Mouse (Mus musculus) CH12.LX (cell line): ENCODE data around the gene Pkd2l1. TPM values are rescaled to one million over a fixed set of nuclear protein-coding genes. Genes with fewer than 3 reads are reported as not detected.
A peak's percentile ranks its signal among the peaks of the same experiment; 100 is the strongest.

Experiments used
- DNase-seq: peaks from one replicate; pipeline ENCODE4 v3.0.0-alpha.2; 2013; ENCODE audit errors: extremely low read depth
- H3K27ac ChIP-seq: 2 replicates; pipeline ENCODE4 v1.5.1; 2012; ENCODE audit warnings: low read depth, mild to moderate bottlenecking, control low read depth, moderate library complexity; ENCODE audit not compliant: insufficient read depth
- H3K27me3 ChIP-seq: replicated peaks from 2 replicates; pipeline ENCODE3; 2012; ENCODE audit warnings: inconsistent platforms
- H3K36me3 ChIP-seq, 2 experiments: replicated peaks in 1 of 2; 2 replicates each; pipeline versions ENCODE3 to v1.6.1; 2012; ENCODE audit warnings: inconsistent platforms in 1 of 2, low read length in 1 of 2, mild to moderate bottlenecking in 1 of 2, mixed read lengths in 1 of 2, moderate library complexity in 1 of 2; ENCODE audit not compliant: control insufficient read depth in 1 of 2, insufficient read depth in 1 of 2
- H3K4me1 ChIP-seq, 2 experiments: 2 replicates each; pipeline ENCODE4 v1.6.1; 2012; ENCODE audit warnings: inconsistent platforms in 1 of 2, moderate library complexity in 1 of 2; ENCODE audit not compliant: insufficient read depth in 2 of 2, control insufficient read depth in 1 of 2
- H3K4me2 ChIP-seq: 2 replicates; pipeline ENCODE4 v1.6.1; 2012; ENCODE audit warnings: low read depth, mild to moderate bottlenecking, control low read depth; ENCODE audit not compliant: poor library complexity, insufficient read depth, severe bottlenecking
- H3K4me3 ChIP-seq, 3 experiments: fragments of 150-350 bp in 1 of 3; sonication (generic) in 1 of 3; replicated peaks in 1 of 3; 2 replicates each; pipeline versions ENCODE3 to v1.5.1; 2011 to 2012; ENCODE audit warnings: low read depth in 2 of 3, low read length in 2 of 3, mild to moderate bottlenecking in 2 of 3, moderate library complexity in 2 of 3, control low read depth in 1 of 3, improper control_type of control experiment in 1 of 3, inconsistent platforms in 1 of 3, mixed read lengths in 1 of 3; ENCODE audit not compliant: poor library complexity in 1 of 3
- H3K79me2 ChIP-seq: replicated peaks from 2 replicates; pipeline ENCODE4 v1.6.1; 2012; ENCODE audit warnings: mild to moderate bottlenecking, moderate library complexity; ENCODE audit not compliant: control insufficient read depth, poor library complexity, insufficient read depth, severe bottlenecking; ENCODE audit errors: extremely low read depth
- H3K9ac ChIP-seq: 2 replicates; pipeline ENCODE4 v1.6.1; 2012; ENCODE audit warnings: low read depth, mild to moderate bottlenecking, control low read depth, moderate library complexity; ENCODE audit not compliant: insufficient read depth
- H3K9me3 ChIP-seq: replicated peaks from 2 replicates; pipeline ENCODE3; 2012; ENCODE audit warnings: low read length, inconsistent platforms, mixed read lengths
- BHLHE40 ChIP-seq: IDR thresholded peaks from 2 replicates; pipeline ENCODE4 v1.6.1; 2011; ENCODE audit warnings: mild to moderate bottlenecking, low read depth, low read length, improper control_type of control experiment
- CHD1 ChIP-seq: IDR thresholded peaks from 2 replicates; pipeline ENCODE4 v1.6.1; 2012; ENCODE audit warnings: low read depth, low read length, improper control_type of control experiment, inconsistent platforms
- CHD2 ChIP-seq: IDR thresholded peaks from 2 replicates; pipeline ENCODE4 v1.6.1; 2011; ENCODE audit warnings: low read length, improper control_type of control experiment
- ELF1 ChIP-seq: IDR thresholded peaks from 2 replicates; pipeline ENCODE4 v1.6.1; 2014; ENCODE audit warnings: low read depth, mild to moderate bottlenecking, inconsistent platforms, low read length, improper control_type of control experiment
- EP300 ChIP-seq: IDR thresholded peaks from 2 replicates; pipeline ENCODE4 v1.6.1; 2011; ENCODE audit warnings: low read length, improper control_type of control experiment
- ETS1 ChIP-seq: conservative IDR thresholded peaks from 2 replicates; pipeline ENCODE4 v1.6.1; 2012; ENCODE audit warnings: low read depth, mild to moderate bottlenecking, inconsistent platforms, low read length, improper control_type of control experiment, moderate library complexity
- GABPA ChIP-seq: IDR thresholded peaks from 2 replicates; pipeline ENCODE4 v1.6.1; 2012; ENCODE audit warnings: low read depth, low read length, improper control_type of control experiment, inconsistent platforms; ENCODE audit not compliant: insufficient replicate concordance
- HCFC1 ChIP-seq: IDR thresholded peaks from 2 replicates; pipeline ENCODE4 v1.6.1; 2012; ENCODE audit warnings: low read depth, mild to moderate bottlenecking, inconsistent platforms, low read length, improper control_type of control experiment
- IRF4 ChIP-seq: IDR thresholded peaks from 2 replicates; pipeline ENCODE4 v1.6.1; 2014; ENCODE audit warnings: low read depth, mild to moderate bottlenecking, inconsistent platforms, low read length, improper control_type of control experiment
- JUN ChIP-seq: IDR thresholded peaks from 2 replicates; pipeline ENCODE4 v1.6.1; 2011; ENCODE audit warnings: low read depth, mild to moderate bottlenecking, low read length, improper control_type of control experiment, moderate library complexity; ENCODE audit not compliant: insufficient read depth
- JUND ChIP-seq: conservative IDR thresholded peaks from 2 replicates; pipeline ENCODE4 v1.6.1; 2011; ENCODE audit warnings: low read depth, low read length, improper control_type of control experiment
- KAT2A ChIP-seq: IDR thresholded peaks from 2 replicates; pipeline ENCODE4 v1.6.1; 2012; ENCODE audit warnings: low read length, improper control_type of control experiment, inconsistent platforms; ENCODE audit not compliant: insufficient replicate concordance
- MAFK ChIP-seq: IDR thresholded peaks from 2 replicates; pipeline ENCODE4 v1.6.1; 2011; ENCODE audit warnings: low read length, improper control_type of control experiment; ENCODE audit not compliant: insufficient replicate concordance
- MAX ChIP-seq: IDR thresholded peaks from 2 replicates; pipeline ENCODE4 v1.6.1; 2011; ENCODE audit warnings: low read length, improper control_type of control experiment
- MAZ ChIP-seq: IDR thresholded peaks from 2 replicates; pipeline ENCODE4 v1.6.1; 2012; ENCODE audit warnings: low read depth, mild to moderate bottlenecking, inconsistent platforms, low read length, improper control_type of control experiment, moderate library complexity
- MEF2A ChIP-seq: IDR thresholded peaks from 2 replicates; pipeline ENCODE4 v1.6.1; 2014; ENCODE audit warnings: low read depth, mild to moderate bottlenecking, inconsistent platforms, low read length, improper control_type of control experiment, borderline replicate concordance
- MXI1 ChIP-seq: IDR thresholded peaks from 2 replicates; pipeline ENCODE4 v1.6.1; 2011; ENCODE audit warnings: mild to moderate bottlenecking, low read depth, low read length, improper control_type of control experiment
- MYC ChIP-seq: IDR thresholded peaks from 2 replicates; pipeline ENCODE4 v1.6.1; 2011; ENCODE audit warnings: low read depth, mild to moderate bottlenecking, improper control_type of control experiment, low read length
- NELFE ChIP-seq: IDR thresholded peaks from 2 replicates; pipeline ENCODE4 v1.6.1; 2011; ENCODE audit warnings: low read depth, low read length, improper control_type of control experiment
- NRF1 ChIP-seq: IDR thresholded peaks from 2 replicates; pipeline ENCODE4 v1.6.1; 2014; ENCODE audit warnings: low read depth, mild to moderate bottlenecking, inconsistent platforms, low read length, improper control_type of control experiment, moderate library complexity
- PAX5 ChIP-seq: IDR thresholded peaks from 2 replicates; pipeline ENCODE4 v1.6.1; 2012; ENCODE audit warnings: low read length, inconsistent platforms, mixed read lengths
- POLR2A ChIP-seq: IDR thresholded peaks from 2 replicates; pipeline ENCODE4 v1.6.1; 2011; ENCODE audit warnings: low read depth, mild to moderate bottlenecking, improper control_type of control experiment, low read length
- POLR2AphosphoS2 ChIP-seq: IDR thresholded peaks from 2 replicates; pipeline ENCODE4 v1.6.1; 2011; ENCODE audit warnings: low read depth, low read length, improper control_type of control experiment
- RAD21 ChIP-seq: IDR thresholded peaks from 2 replicates; pipeline ENCODE4 v1.6.1; 2011; ENCODE audit warnings: low read depth, mild to moderate bottlenecking, low read length, improper control_type of control experiment, moderate library complexity
- RCOR1 ChIP-seq: conservative IDR thresholded peaks from 2 replicates; pipeline ENCODE4 v1.6.1; 2012; ENCODE audit warnings: low read depth, mild to moderate bottlenecking, inconsistent platforms, low read length, improper control_type of control experiment
- SIN3A ChIP-seq: IDR thresholded peaks from 2 replicates; pipeline ENCODE4 v1.6.1; 2012; ENCODE audit warnings: low read length, improper control_type of control experiment, inconsistent platforms
- TBP ChIP-seq: conservative IDR thresholded peaks from 2 replicates; pipeline ENCODE4 v1.6.1; 2011; ENCODE audit warnings: low read depth, low read length, improper control_type of control experiment
- TCF12 ChIP-seq: IDR thresholded peaks from 2 replicates; pipeline ENCODE4 v1.6.1; 2014; ENCODE audit warnings: low read depth, mild to moderate bottlenecking, inconsistent platforms, low read length, improper control_type of control experiment
- UBTF ChIP-seq: IDR thresholded peaks from 2 replicates; pipeline ENCODE4 v1.6.1; 2012; ENCODE audit warnings: low read depth, mild to moderate bottlenecking, inconsistent platforms, low read length, improper control_type of control experiment, moderate library complexity
- USF1 ChIP-seq: IDR thresholded peaks from 2 replicates; pipeline ENCODE4 v1.6.1; 2014; ENCODE audit warnings: low read depth, mild to moderate bottlenecking, inconsistent platforms, low read length, improper control_type of control experiment
- ZC3H11A ChIP-seq: IDR thresholded peaks from 2 replicates; pipeline ENCODE4 v1.6.1; 2012; ENCODE audit warnings: low read depth, mild to moderate bottlenecking, inconsistent platforms, low read length, improper control_type of control experiment
- ZNF384 ChIP-seq: IDR thresholded peaks from 2 replicates; pipeline ENCODE4 v1.6.1; 2012; ENCODE audit warnings: low read depth, low read length, improper control_type of control experiment, inconsistent platforms
- dilution Hi-C: fragments of 300-500 bp; cut with MboI; formaldehyde crosslinking; loops from 2 replicates; pipeline ENCODE4 v1.14.3; 2020; ENCODE audit warnings: low sequenced_read_pairs; ENCODE audit not compliant: extremely low pct_unique_long_range_greater_than_20kb, extremely low pct_ligation_motif_present
- in situ Hi-C: fragments of 300-500 bp; cut with MboI; formaldehyde crosslinking; loops from 3 replicates; pipeline ENCODE4 v1.14.3; 2019; ENCODE audit warnings: low sequenced_read_pairs, low pct_ligation_motif_present, low pct_unique_long_range_greater_than_20kb, mixed read lengths
- polyA plus RNA-seq: library from polyadenylated mRNA; unstranded; fragments of >175 nt; gene quantifications from 2 replicates; pipeline ENCODE4 v1.2.1, GENCODE M21; 2012; ENCODE audit warnings: low read depth; ENCODE audit not compliant: insufficient read length
- total RNA-seq, 2 experiments: library from RNA; depleted of rRNA; stranded (reverse); fragments of 300-350 nt in 1 of 2; fragments of >200 nt in 1 of 2; gene quantifications; 2 replicates each; pipeline ENCODE4 v1.2.3; 2012 to 2014

Pkd2l1 gene
- total and polyA plus RNA-seq, 3 experiments, result 0.04 to 0.07 TPM; not detected in 1

- no peaks in the 10 kb centered on the region for H3K79me2 ChIP-seq
- in situ Hi-C loops, result no loop called here
- no peak for TF ChIP-seq CHD1
- no peak for TF ChIP-seq MXI1
- TF ChIP-seq MAFK, result 0 out of 2 replicates have a peak, but pooled peaks have one; percentile 38
- TF ChIP-seq RAD21, result no peak
- TF ChIP-seq MAX, result 0 out of 2 replicates have a peak, but pooled peaks have one; percentile 30
- TF ChIP-seq MYC, result 0 out of 2 replicates have a peak, but pooled peaks have one; percentile 35
- TF ChIP-seq UBTF, result no peak
- 0 out of 2 replicates have a peak, but pooled peaks have one; percentile 35 for TF ChIP-seq TCF12
- peak; percentile 70 for TF ChIP-seq SIN3A
- peak; percentile 93 for TF ChIP-seq EP300
- TF ChIP-seq ELF1, result peak; percentile 41
- 0 out of 2 replicates have a peak, but pooled peaks have one; percentile 44 for TF ChIP-seq RCOR1
- TF ChIP-seq POLR2A, result no peak
- no peak for TF ChIP-seq TBP
- peak; percentile 78; the same call in 1 of the 2 replicates for TF ChIP-seq MEF2A
- peak; percentile 50 for TF ChIP-seq BHLHE40
- TF ChIP-seq JUND, result peak; percentile 81
- TF ChIP-seq ZNF384, result peak; percentile 10; the same call in 1 of the 2 replicates
- peak; percentile 18; the same call in 1 of the 2 replicates for TF ChIP-seq HCFC1
- TF ChIP-seq ZC3H11A, result no peak
- TF ChIP-seq ETS1, result peak; percentile 59; the same call in 1 of the 2 replicates
- TF ChIP-seq GABPA, result no peak
- no peak for TF ChIP-seq USF1
- TF ChIP-seq NRF1, result no peak
- peak; percentile 69 for TF ChIP-seq JUN
- TF ChIP-seq PAX5, result no peak
- TF ChIP-seq KAT2A, result no peak
- TF ChIP-seq IRF4, result peak; percentile 95
- TF ChIP-seq NELFE, result no peak
- TF ChIP-seq POLR2AphosphoS2, result no peak
- TF ChIP-seq MAZ, result 0 out of 2 replicates have a peak, but pooled peaks have one; percentile 19
- TF ChIP-seq CHD2, result 0 out of 2 replicates have a peak, but pooled peaks have one; percentile 28
- TF ChIP-seq, all 38 proteins: peak for 18
- no peak overlapping the region for H3K9ac ChIP-seq
- no peaks in the 10 kb centered on the region for H3K27me3 ChIP-seq
- dilution Hi-C loops, result no loop called here
- peak; percentile 58 for DNase-seq
- peak overlapping the region; percentile 47 for H3K27ac ChIP-seq
- H3K9me3 ChIP-seq, result no peaks in the 10 kb centered on the region
- no peak overlapping the region for H3K4me3 ChIP-seq
- H3K4me2 ChIP-seq, result no peak overlapping the region; the same call in 1 of the 2 replicates
- peaks cover 24 to 38% of the 10 kb centered on the region in 2 experiments for H3K4me1 ChIP-seq
- peaks cover 55 to 77% of the 10 kb centered on the region in 2 experiments for H3K36me3 ChIP-seq
These were observed 74.4 kb downstream of the Pkd2l1 start for GRCm38 (mm10) chr19:44117793-44118192.
